Mouse (Mus musculus) right cerebral cortex, adult 18-20 months (tissue): ENCODE measurements at regions not wholly inside any gene's neighbourhood (a gene's known extent, or its start where the extent isn't known, plus 50 kb on each side); places are given as distances from the start of the nearest gene placed in this dataset.
"Not testable (repeated sequence)": the region's sequence is repeated elsewhere in the genome, so short reads cannot be mapped to it uniquely, and the experiment has no call there.

Source experiments
- DNase-seq: peaks from one replicate; pipeline ENCODE4 v3.0.0; 2022; ENCODE audit warnings: mixed read lengths

DNA sequence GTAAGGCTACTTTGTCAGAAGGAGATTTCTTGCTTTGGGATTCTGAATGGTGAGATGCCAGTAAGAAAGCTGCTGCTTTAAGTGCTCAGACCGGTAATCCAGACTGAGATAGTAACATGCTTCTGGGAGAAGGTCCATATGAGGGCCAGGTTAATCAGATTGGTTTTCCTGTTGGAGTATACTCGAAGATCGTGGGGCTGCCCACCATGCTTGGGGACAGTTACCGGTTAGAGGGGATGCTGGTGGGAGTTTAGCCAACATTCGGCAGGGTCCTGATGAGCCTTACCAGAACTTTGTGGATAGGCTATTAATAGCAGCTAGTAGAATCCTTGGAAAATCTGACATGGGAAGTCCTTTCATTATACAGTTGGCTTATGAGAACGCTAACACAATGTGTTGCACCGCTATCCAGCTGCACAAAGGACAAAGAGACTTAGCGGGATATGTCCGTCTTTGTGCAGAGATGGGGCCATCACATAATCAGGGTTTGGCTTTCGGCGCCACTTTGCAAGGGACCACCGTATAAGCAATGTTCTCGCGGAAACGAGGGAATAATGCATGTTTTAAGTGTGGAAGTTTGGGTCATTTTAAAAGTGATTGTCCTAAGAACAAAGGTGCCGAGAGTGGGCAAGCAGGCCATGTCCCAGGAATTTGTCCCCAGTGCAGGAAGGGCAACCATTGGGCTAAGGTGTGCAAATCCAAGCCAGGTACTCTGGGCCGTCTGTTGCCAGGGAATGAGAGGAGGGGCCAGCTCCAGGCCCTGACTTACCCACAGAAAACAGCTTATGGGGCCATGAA, 75.4 kb upstream of the Lemd2 start:
- DNase-seq, result not testable (repeated sequence)

GRCm38 (mm10) chr17:27277786-27278185, 73.5 kb upstream of the Lemd2 start:
- not testable (repeated sequence) for DNase-seq

- not testable (repeated sequence) for DNase-seq
Measured at GRCm38 (mm10) chr17:27271756-27272155, 67.5 kb upstream of the Lemd2 start.

GRCm38 (mm10) chr17:27270776-27271175, 66.5 kb upstream of the Lemd2 start:
- not testable (repeated sequence) for DNase-seq

GRCm38 (mm10) chr17:27264607-27265006, 60.3 kb upstream of the Lemd2 start:
- not testable (repeated sequence) for DNase-seq

DNA sequence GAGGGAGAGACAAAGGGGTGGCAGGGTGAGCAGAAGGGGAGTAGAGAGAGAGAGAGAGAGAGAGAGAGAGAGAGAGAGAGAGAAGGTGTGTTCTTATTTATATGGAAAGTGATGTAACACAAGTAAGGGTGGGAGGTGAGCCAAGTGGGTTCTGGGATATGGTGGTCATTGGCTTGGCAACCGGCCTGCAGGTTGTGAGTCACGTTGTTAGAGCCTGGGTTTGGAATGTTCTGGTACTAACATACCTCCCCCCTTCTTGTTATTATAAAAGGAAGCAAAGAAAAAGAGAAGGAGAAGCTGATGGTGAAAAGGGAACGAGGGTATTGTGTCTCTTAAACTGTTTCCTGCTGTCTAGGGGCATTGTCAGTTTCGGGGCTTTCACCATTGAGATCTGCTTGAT, 58.3 kb upstream of the Lemd2 start:
- no peak for DNase-seq

DNA sequence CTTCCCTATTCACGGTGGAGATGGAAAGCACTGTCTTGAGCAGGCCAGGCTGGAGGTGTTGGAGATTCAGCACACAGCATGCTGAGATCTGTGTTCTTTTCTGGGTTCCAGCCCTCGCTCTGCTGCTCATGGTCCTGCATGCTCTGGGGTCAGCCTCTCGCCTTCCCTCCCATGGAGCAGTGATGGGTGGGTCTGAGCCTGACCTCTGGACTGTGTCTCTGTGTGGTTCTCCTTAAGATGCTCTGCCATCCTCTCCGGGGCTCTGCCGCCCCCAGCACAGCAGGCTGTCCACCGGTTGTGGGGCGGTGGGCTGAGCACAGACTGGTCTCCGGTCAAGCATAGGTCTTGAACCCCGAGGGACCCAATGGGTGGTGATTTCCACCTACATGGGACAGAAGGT, 57.7 kb upstream of the Lemd2 start:
- no peak for DNase-seq

DNA sequence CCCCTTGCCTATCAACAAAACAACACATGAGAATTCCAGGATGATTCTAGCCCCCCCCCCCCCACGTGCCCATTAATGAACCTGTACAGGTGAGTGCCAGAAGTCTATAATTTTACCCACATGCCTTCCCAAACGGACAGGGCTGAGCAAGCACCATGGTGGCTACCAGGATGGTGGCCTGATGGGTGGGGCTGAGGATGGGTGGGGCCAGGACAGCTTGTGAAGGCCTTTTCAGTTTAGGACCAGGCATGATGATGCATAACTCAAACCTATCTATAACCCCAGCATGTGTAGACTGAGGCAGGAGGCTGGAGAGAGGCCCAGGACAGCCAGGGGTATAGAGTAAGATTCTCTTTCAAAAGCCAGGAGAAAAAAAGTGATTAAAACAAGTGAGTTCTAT, 57.0 kb upstream of the Lemd2 start:
- no peak for DNase-seq

DNA sequence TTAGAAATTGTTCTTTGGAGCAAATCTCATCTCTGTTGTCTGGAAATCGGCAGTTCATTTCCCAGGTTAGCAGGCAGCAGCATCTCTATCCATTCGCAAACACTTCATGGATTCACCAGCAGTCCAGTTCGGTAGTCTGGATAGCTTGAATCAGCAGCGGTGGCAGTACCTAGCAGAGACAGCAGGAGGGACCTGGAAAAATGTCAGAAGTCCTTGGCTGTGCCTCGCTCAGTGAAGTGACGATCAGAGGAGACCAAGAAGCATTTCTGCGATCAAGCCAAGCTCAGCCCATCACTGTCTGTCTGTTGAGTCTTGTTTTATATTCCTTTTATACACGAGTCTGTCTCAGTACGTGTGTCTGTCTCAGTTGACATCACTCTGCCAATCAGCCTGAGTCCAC, 55.8 kb upstream of the Lemd2 start:
- DNase-seq, result no peak

DNA sequence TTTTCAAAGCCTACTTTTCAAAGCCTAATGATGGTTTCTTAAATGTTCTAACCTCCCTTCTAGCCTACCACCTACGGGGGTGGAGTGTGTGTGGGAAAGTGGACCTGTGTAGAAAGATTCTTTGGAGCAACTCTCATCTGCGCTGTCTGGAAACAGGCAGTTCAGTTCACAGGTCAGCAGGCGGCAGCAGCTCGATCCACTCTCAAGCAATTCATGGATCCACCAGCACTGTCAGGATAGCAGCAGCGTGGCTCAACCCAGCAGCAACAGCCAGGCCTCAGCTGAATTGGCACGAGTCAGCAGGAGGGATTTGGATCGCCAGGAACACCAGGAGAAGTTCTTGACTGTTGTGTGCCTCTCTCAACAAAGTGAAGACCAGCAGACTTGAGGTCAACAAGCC, 53.1 kb upstream of the Lemd2 start:
- DNase-seq, result no peak

DNA sequence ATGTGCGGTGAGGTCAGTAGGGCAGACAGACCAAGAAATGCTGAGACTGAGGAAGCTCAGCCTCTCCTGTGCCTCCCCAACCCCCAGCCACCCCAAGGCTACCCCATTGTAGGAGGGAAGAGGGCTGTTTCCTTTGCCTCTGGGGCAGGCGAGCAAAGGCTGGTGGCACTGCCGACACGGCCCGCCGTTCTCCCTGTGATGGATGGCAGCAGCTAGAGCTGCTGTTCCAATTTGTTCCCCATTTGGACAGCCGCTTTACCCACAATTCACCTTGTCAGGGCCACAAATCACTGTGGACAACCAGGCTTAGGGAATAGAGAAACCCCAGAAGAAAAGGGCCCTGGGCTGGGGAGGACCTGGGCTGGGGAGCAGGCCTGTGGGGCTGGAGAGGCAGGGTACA, 51.5 kb upstream of the Lemd2 start:
- no peak for DNase-seq
